Mouse (Mus musculus): ENCODE measurements at regions not wholly inside any gene's neighbourhood (a gene's known extent, or its start where the extent isn't known, plus 50 kb on each side); places are given as distances from the start of the nearest gene placed in this dataset.

- ATAC-seq (no peak), DNase-seq (ENCODE audit: low read depth, low spot score) (no peak)
- in situ Hi-C loops (cut with MboI; ENCODE audit: low pct_unique_long_range_greater_than_20kb) = no loop called here
- H3K27me3 ChIP-seq = no peaks in the 10 kb centered on the region
- ChIA-PET POLR2A (no interaction called here), CTCF (no interaction called here)
- TF ChIP-seq CTCF (IDR thresholded peaks at IDR 0.05) = no peak
Observed at GRCm38 (mm10) chr4:28298911-28299353, 514.0 kb upstream of the Epha7 start.

- no peak for DNase-seq (ENCODE audit: low read depth, low spot score)
- no peak for TF ChIP-seq CTCF (IDR thresholded peaks at IDR 0.05)
- ATAC-seq = no peak
- CTCF ChIA-PET = no interaction called here
- in situ Hi-C loops (cut with MboI; ENCODE audit: low pct_unique_long_range_greater_than_20kb) = no loop called here
- H3K27me3 ChIP-seq = no peaks in the 10 kb centered on the region
- POLR2A ChIA-PET = no interaction called here
Observed at GRCm38 (mm10) chr4:28300018-28300440, 512.9 kb upstream of the Epha7 start.

- in situ Hi-C loops (cut with MboI; ENCODE audit: low pct_unique_long_range_greater_than_20kb) = no loop called here
- TF ChIP-seq CTCF (IDR thresholded peaks at IDR 0.05) = no peak
- ChIA-PET CTCF (interaction anchor here (0.9 to 1.1 kb wide), 2 partner anchors 13 to 152 kb away, joined by 3 read pairs; no protein-coding TSS in a partner anchor), POLR2A (no interaction called here)
- no peaks in the 10 kb centered on the region for H3K27me3 ChIP-seq
- DNase-seq (ENCODE audit: low read depth, low spot score) (no peak), ATAC-seq (no peak)
Observed at GRCm38 (mm10) chr4:28301686-28302085, 511.2 kb upstream of the Epha7 start.

GRCm38 (mm10) chr4:28331036-28331435 is 481.9 kb upstream of the Epha7 start:
- in situ Hi-C loops (cut with MboI; ENCODE audit: low pct_unique_long_range_greater_than_20kb) = no loop called here
- CTCF ChIA-PET = no interaction called here
- no peak for DNase-seq (ENCODE audit: low read depth, low spot score)

GRCm38 (mm10) chr4:28364566-28364965 is 448.4 kb upstream of the Epha7 start:
- POLR2A ChIA-PET = no interaction called here
- ATAC-seq (no peak), DNase-seq (ENCODE audit: low read depth, low spot score) (no peak)
- no peak for TF ChIP-seq CTCF (IDR thresholded peaks at IDR 0.05)
- no peaks in the 10 kb centered on the region for H3K27me3 ChIP-seq
- CTCF ChIA-PET = no interaction called here
- in situ Hi-C loops (cut with MboI; ENCODE audit: low pct_unique_long_range_greater_than_20kb) = no loop called here

More at GRCm38 (mm10) chr4:28331036-28331435, 481.9 kb upstream of the Epha7 start:
- H3K27me3 ChIP-seq = no peaks in the 10 kb centered on the region
- ATAC-seq = no peak
- no peak for TF ChIP-seq CTCF (IDR thresholded peaks at IDR 0.05)
- POLR2A ChIA-PET = no interaction called here

- CTCF ChIA-PET = no interaction called here
- in situ Hi-C loops (cut with MboI; ENCODE audit: low pct_unique_long_range_greater_than_20kb) = no loop called here
- H3K27me3 ChIP-seq = no peaks in the 10 kb centered on the region
- ATAC-seq = no peak
- no peak for TF ChIP-seq CTCF (IDR thresholded peaks at IDR 0.05)
- POLR2A ChIA-PET = no interaction called here
- DNase-seq (ENCODE audit: low read depth, low spot score) = no peak
Observed at GRCm38 (mm10) chr4:28377087-28377486, 435.8 kb upstream of the Epha7 start.

- ChIA-PET POLR2A (no interaction called here), CTCF (no interaction called here)
- DNase-seq (ENCODE audit: low read depth, low spot score) (peak; percentile 1), ATAC-seq (peak; percentile 67)
- in situ Hi-C loops (cut with MboI; ENCODE audit: low pct_unique_long_range_greater_than_20kb) = no loop called here
- H3K27me3 ChIP-seq = no peaks in the 10 kb centered on the region
- no peak for TF ChIP-seq CTCF (IDR thresholded peaks at IDR 0.05)
Observed at GRCm38 (mm10) chr4:28378661-28379060, 434.3 kb upstream of the Epha7 start.

- DNase-seq (ENCODE audit: low read depth, low spot score) (peak; percentile 33), ATAC-seq (peak; percentile 100)
- H3K27me3 ChIP-seq = no peaks in the 10 kb centered on the region
- no peak for TF ChIP-seq CTCF (IDR thresholded peaks at IDR 0.05)
- POLR2A ChIA-PET = no interaction called here
- in situ Hi-C loops (cut with MboI; ENCODE audit: low pct_unique_long_range_greater_than_20kb) = no loop called here
- CTCF ChIA-PET = no interaction called here
Observed at GRCm38 (mm10) chr4:28424341-28424740, 388.6 kb upstream of the Epha7 start.

GRCm38 (mm10) chr4:28440161-28440560 is 372.8 kb upstream of the Epha7 start:
- no peak for TF ChIP-seq CTCF (IDR thresholded peaks at IDR 0.05)
- CTCF ChIA-PET = no interaction called here
- POLR2A ChIA-PET = no interaction called here
- H3K27me3 ChIP-seq = no peaks in the 10 kb centered on the region
- no peak for ATAC-seq
- in situ Hi-C loops (cut with MboI; ENCODE audit: low pct_unique_long_range_greater_than_20kb) = no loop called here
- DNase-seq (ENCODE audit: low read depth, low spot score) = no peak

GRCm38 (mm10) chr4:28453111-28453510 is 359.8 kb upstream of the Epha7 start:
- H3K27me3 ChIP-seq = no peaks in the 10 kb centered on the region
- TF ChIP-seq CTCF (IDR thresholded peaks at IDR 0.05) = no peak
- ChIA-PET POLR2A (no interaction called here), CTCF (interaction anchor here (1.0 kb wide), 1 partner anchor 152 kb away, joined by 3 read pairs; no protein-coding TSS in a partner anchor)
- no peak for ATAC-seq
- in situ Hi-C loops (cut with MboI; ENCODE audit: low pct_unique_long_range_greater_than_20kb) = no loop called here
- DNase-seq (ENCODE audit: low read depth, low spot score) = no peak

GRCm38 (mm10) chr4:28456312-28456711 is 356.6 kb upstream of the Epha7 start:
- H3K27me3 ChIP-seq = no peaks in the 10 kb centered on the region
- ChIA-PET POLR2A (no interaction called here), CTCF (no interaction called here)
- ATAC-seq (no peak), DNase-seq (ENCODE audit: low read depth, low spot score) (no peak)
- TF ChIP-seq CTCF (IDR thresholded peaks at IDR 0.05) = peak; percentile 16
- in situ Hi-C loops (cut with MboI; ENCODE audit: low pct_unique_long_range_greater_than_20kb) = no loop called here

All from Patski (cell line).